Mouse (Mus musculus) hematopoietic multipotent progenitor cell, adult 10-12 weeks (in vitro differentiated cells): ENCODE measurements around the gene Tbcb. TPM values are rescaled to one million over a fixed set of nuclear protein-coding genes. Genes with fewer than 3 reads are reported as not detected.

ENCODE experiments used
- polyA plus RNA-seq: library from polyadenylated mRNA; stranded (reverse); fragments of >175 nt; gene quantifications from 2 replicates; pipeline ENCODE4 v1.2.3, GENCODE M21; 2012; ENCODE audit warnings: low replicate concordance

The Tbcb gene
- 19.3 and 21.9 TPM in 2 replicates for polyA plus RNA-seq

GRCm38 (mm10) chr7:30231669-30232454 lies at the start of gene Tbcb, which contains the start of gene Polr2i:
Gene Tbcb (minus strand): TSS chr7:30232272.
Gene Polr2i (plus strand): TSS chr7:30231948.

DNA sequence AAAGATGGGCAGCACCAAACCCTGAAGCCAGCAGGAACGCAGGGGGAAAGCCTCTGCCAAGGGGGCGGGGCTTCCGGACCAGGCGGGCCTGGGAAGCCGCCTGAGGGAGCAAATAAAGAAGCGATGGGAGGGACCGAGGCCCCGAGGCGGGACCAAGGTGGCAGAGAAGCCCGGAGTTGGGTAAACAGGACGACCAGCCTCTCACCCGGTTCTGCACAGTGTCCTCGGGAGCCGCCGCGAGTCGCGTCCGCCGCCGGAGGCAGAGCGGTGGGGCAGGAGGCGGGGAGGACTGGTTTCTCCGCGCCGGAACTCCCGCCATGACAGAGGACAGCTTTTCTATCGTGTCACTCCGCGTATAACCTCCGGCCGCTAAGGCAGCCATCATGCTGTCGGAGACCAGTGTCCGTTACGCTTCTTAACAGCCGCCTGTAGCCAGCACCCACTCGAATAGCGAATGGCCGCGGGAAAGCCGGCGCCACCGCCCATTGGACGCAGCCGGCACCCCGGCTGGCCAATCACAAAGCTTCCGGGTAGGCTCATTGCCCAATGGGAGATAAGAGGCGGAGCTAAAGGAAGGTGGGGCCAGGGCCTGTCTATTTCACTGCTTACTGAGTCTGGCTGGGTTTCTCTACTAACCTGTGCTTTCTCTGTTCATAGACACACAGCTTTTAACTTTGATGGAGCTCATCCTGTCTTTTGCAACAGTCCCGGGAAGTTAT lies 48.0 kb upstream of the Tbcb start, which contains the start of the genes Thap8 and Wdr62:
Gene Thap8, plus strand, starts transcription at position 144 of the 719 bp plus-strand sequence.
Gene Wdr62, minus strand, starts transcription at position 469 of the 719 bp plus-strand sequence.

GRCm38 (mm10) chr7:30235625-30236024 lies 3.6 kb upstream of the Tbcb start, which contains the start of gene Ovol3:
Gene Ovol3 (minus strand): TSS chr7:30235725.

DNA sequence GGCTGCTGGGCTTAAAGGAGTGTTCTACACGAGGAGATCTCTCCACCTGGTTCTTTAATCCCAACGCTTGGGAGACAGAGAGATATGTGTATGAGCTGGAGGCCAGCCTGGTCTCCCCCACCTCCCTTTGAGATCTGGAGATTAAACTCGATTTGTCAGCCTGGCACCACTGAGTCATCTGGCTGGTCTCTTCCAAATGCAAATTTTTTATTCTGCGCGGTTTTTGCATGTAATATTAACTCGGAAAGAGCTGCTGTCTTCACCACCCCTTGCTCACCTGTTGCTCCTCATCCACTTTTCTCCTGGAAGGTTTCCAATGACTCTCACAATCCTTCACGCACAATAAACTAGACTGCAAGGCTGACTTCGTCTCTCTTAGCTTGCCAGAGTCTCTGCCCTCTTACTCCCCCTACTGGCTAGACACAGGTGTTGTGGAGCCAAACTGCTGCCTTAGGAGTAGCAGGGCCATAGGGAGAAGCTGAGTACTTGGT lies 33.5 kb downstream of the Tbcb start, which contains the start of gene Capns1:
Gene Capns1, minus strand, starts transcription at position 331 of the 491 bp plus-strand sequence.

GRCm38 (mm10) chr7:30183879-30184289 lies 48.2 kb downstream of the Tbcb start, which contains the start of gene Cox7a1:
Gene Cox7a1 (plus strand): TSS chr7:30184144.

Other genes starting within 250 kb of the Tbcb start
- gene Zfp568, start 248.3 kb downstream of the Tbcb start, polyA plus RNA-seq: 1.4 and 3.4 TPM in 2 replicates
- 0.10 and 0.27 TPM in 2 replicates for gene Zfp14, start 180.9 kb downstream of the Tbcb start, polyA plus RNA-seq
- 0.17 and 0.33 TPM in 2 replicates for gene Zfp82, start 159.4 kb downstream of the Tbcb start, polyA plus RNA-seq
- not detected in 2 replicates for gene Gm26920, start 141.9 kb downstream of the Tbcb start, polyA plus RNA-seq
- gene Zfp566, start 141.7 kb downstream of the Tbcb start, polyA plus RNA-seq: 0.85 and 3.5 TPM in 2 replicates
- 0.83 and 1.9 TPM in 2 replicates for gene Zfp260, start 137.5 kb downstream of the Tbcb start, polyA plus RNA-seq
- 8.0 and 18.8 TPM in 2 replicates for gene Zfp382, start 110.3 kb downstream of the Tbcb start, polyA plus RNA-seq
- gene Zfp146, start 62.5 kb downstream of the Tbcb start, polyA plus RNA-seq: 3.8 and 4.4 TPM in 2 replicates
- 1.1 and 1.4 TPM in 2 replicates for gene Cox7a1, start 48.1 kb downstream of the Tbcb start, polyA plus RNA-seq
- 89.2 and 120 TPM in 2 replicates for gene Capns1, start 33.5 kb downstream of the Tbcb start, polyA plus RNA-seq
- gene Polr2i, start 324 bp downstream of the Tbcb start, polyA plus RNA-seq: 34.0 and 41.8 TPM in 2 replicates
- not detected in 2 replicates for gene Ovol3, start 3.5 kb upstream of the Tbcb start, polyA plus RNA-seq
- not detected in 2 replicates for gene Thap8, start 47.8 kb upstream of the Tbcb start, polyA plus RNA-seq
- gene Wdr62, start 48.1 kb upstream of the Tbcb start, polyA plus RNA-seq: 5.0 and 25.2 TPM in 2 replicates
- 2.8 and 14.0 TPM in 2 replicates for gene Clip3, start 59.5 kb upstream of the Tbcb start, polyA plus RNA-seq
- gene Alkbh6, start 76.4 kb upstream of the Tbcb start, polyA plus RNA-seq: 114 and 225 TPM in 2 replicates
- 3.5 and 6.2 TPM in 2 replicates for gene Syne4, start 82.5 kb upstream of the Tbcb start, polyA plus RNA-seq
- 1.2 and 3.5 TPM in 2 replicates for gene E130208F15Rik, start 89.5 kb upstream of the Tbcb start, polyA plus RNA-seq
- 7.3 and 13.8 TPM in 2 replicates for gene Sdhaf1, start 91.6 kb upstream of the Tbcb start, polyA plus RNA-seq
- gene Lrfn3, start 130.5 kb upstream of the Tbcb start, polyA plus RNA-seq: 0.09 and 0.16 TPM in 2 replicates
- gene Tyrobp, start 181.5 kb upstream of the Tbcb start, polyA plus RNA-seq: 103 and 543 TPM in 2 replicates
- 15.4 and 73.3 TPM in 2 replicates for gene Hcst, start 187.6 kb upstream of the Tbcb start, polyA plus RNA-seq
- 57.5 and 91.8 TPM in 2 replicates for gene Nfkbid, start 189.5 kb upstream of the Tbcb start, polyA plus RNA-seq
- 2.4 and 4.5 TPM in 2 replicates for gene Aplp1, start 213.3 kb upstream of the Tbcb start, polyA plus RNA-seq
- 0.18 TPM in 1 of 2 replicates, not detected in the other for gene Kirrel2, start 225.4 kb upstream of the Tbcb start, polyA plus RNA-seq
- gene Nphs1, start 226.0 kb upstream of the Tbcb start, polyA plus RNA-seq: not detected in 2 replicates